Mouse (Mus musculus): Measurements from ENCODE around the gene Olfr803. TPM values are rescaled to one million over a fixed set of nuclear protein-coding genes. Genes with fewer than 3 reads are reported as not detected.

The Olfr803 gene
- polyA plus RNA-seq, 1 experiment from 2014 or later = not detected

Small RNA genes within 50 kb of the gene (microRNA-seq; reads per million reads assigned to microRNA genes)
- gene Gm24485 = not detected

Other genes with a start within 250 kb of the Olfr803 start
- gene Olfr787, start 232.4 kb downstream of the Olfr803 start, polyA plus RNA-seq (2014; fragmentation: Nextera tagmentation; extraction: Ambion mirVana) = not detected in 2 replicates
- gene Olfr788, start 223.3 kb downstream of the Olfr803 start, polyA plus RNA-seq (2014; fragmentation: Nextera tagmentation; extraction: Ambion mirVana) = not detected in 2 replicates
- gene Olfr789, start 209.5 kb downstream of the Olfr803 start, polyA plus RNA-seq (2014; fragmentation: Nextera tagmentation; extraction: Ambion mirVana) = not detected in 2 replicates
- gene Olfr790, start 195.8 kb downstream of the Olfr803 start, polyA plus RNA-seq (2014; fragmentation: Nextera tagmentation; extraction: Ambion mirVana) = not detected in 2 replicates
- not detected in 2 replicates for gene Olfr791, start 172.5 kb downstream of the Olfr803 start, polyA plus RNA-seq (2014; fragmentation: Nextera tagmentation; extraction: Ambion mirVana)
- not detected in 2 replicates for gene Olfr792, start 155.1 kb downstream of the Olfr803 start, polyA plus RNA-seq (2014; fragmentation: Nextera tagmentation; extraction: Ambion mirVana)
- gene Olfr794, start 126.6 kb downstream of the Olfr803 start, polyA plus RNA-seq (2014; fragmentation: Nextera tagmentation; extraction: Ambion mirVana) = not detected in 2 replicates
- 0.07 TPM in 1 of 2 replicates, not detected in the other for gene Olfr796, start 81.7 kb downstream of the Olfr803 start, polyA plus RNA-seq (2014; fragmentation: Nextera tagmentation; extraction: Ambion mirVana)
- gene Olfr798, start 66.4 kb downstream of the Olfr803 start, polyA plus RNA-seq (2014; fragmentation: Nextera tagmentation; extraction: Ambion mirVana) = not detected in 2 replicates
- gene Olfr799, start 56.8 kb downstream of the Olfr803 start, polyA plus RNA-seq (2014; fragmentation: Nextera tagmentation; extraction: Ambion mirVana) = not detected in 2 replicates
- gene Olfr800, start 36.6 kb downstream of the Olfr803 start, polyA plus RNA-seq (2014; fragmentation: Nextera tagmentation; extraction: Ambion mirVana) = not detected in 2 replicates
- not detected in 2 replicates for gene Olfr801, start 20.4 kb downstream of the Olfr803 start, polyA plus RNA-seq (2014; fragmentation: Nextera tagmentation; extraction: Ambion mirVana)
- not detected in 2 replicates for gene Olfr802, start 6.1 kb downstream of the Olfr803 start, polyA plus RNA-seq (2014; fragmentation: Nextera tagmentation; extraction: Ambion mirVana)
- not detected in 2 replicates for gene Olfr804, start 8.9 kb upstream of the Olfr803 start, polyA plus RNA-seq (2014; fragmentation: Nextera tagmentation; extraction: Ambion mirVana)
- not detected in 2 replicates for gene Olfr805, start 35.1 kb upstream of the Olfr803 start, polyA plus RNA-seq (2014; fragmentation: Nextera tagmentation; extraction: Ambion mirVana)
- gene Olfr806, start 47.6 kb upstream of the Olfr803 start, polyA plus RNA-seq (2014; fragmentation: Nextera tagmentation; extraction: Ambion mirVana) = not detected in 2 replicates
- gene Olfr807, start 63.5 kb upstream of the Olfr803 start, polyA plus RNA-seq (2014; fragmentation: Nextera tagmentation; extraction: Ambion mirVana) = not detected in 2 replicates
- not detected in 2 replicates for gene Olfr808, start 71.2 kb upstream of the Olfr803 start, polyA plus RNA-seq (2014; fragmentation: Nextera tagmentation; extraction: Ambion mirVana)
- not detected in 2 replicates for gene Olfr809, start 80.4 kb upstream of the Olfr803 start, polyA plus RNA-seq (2014; fragmentation: Nextera tagmentation; extraction: Ambion mirVana)
- not detected in 2 replicates for gene Olfr810, start 100.6 kb upstream of the Olfr803 start, polyA plus RNA-seq (2014; fragmentation: Nextera tagmentation; extraction: Ambion mirVana)
- not detected in 2 replicates for gene Olfr811, start 110.1 kb upstream of the Olfr803 start, polyA plus RNA-seq (2014; fragmentation: Nextera tagmentation; extraction: Ambion mirVana)
- gene Olfr812, start 151.8 kb upstream of the Olfr803 start, polyA plus RNA-seq (2014; fragmentation: Nextera tagmentation; extraction: Ambion mirVana) = not detected in 2 replicates
- gene Olfr813, start 161.1 kb upstream of the Olfr803 start, polyA plus RNA-seq (2014; fragmentation: Nextera tagmentation; extraction: Ambion mirVana) = not detected in 2 replicates
- not detected in 2 replicates for gene Olfr814, start 185.6 kb upstream of the Olfr803 start, polyA plus RNA-seq (2014; fragmentation: Nextera tagmentation; extraction: Ambion mirVana)
- not detected in 2 replicates for gene Olfr815, start 211.6 kb upstream of the Olfr803 start, polyA plus RNA-seq (2014; fragmentation: Nextera tagmentation; extraction: Ambion mirVana)
- gene Olfr816, start 221.3 kb upstream of the Olfr803 start, polyA plus RNA-seq (2014; fragmentation: Nextera tagmentation; extraction: Ambion mirVana) = not detected in 2 replicates